Mouse (Mus musculus): Measurements from ENCODE around the gene Prim2.

- TF ChIP-seq POLR2A (IDR thresholded peaks at IDR 0.05; ENCODE audit: insufficient read depth, low read depth, low read length) (no peak), CTCF (IDR thresholded peaks at IDR 0.05) (no peak), EP300 (IDR thresholded peaks at IDR 0.05; ENCODE audit: insufficient read depth, low read depth, low read length) (no peak)
These were observed 179.4 kb downstream of the Prim2 start for GRCm38 (mm10) chr1:33490220-33490619.

All from heart, adult 2 months (tissue).